In the genomic region with DNA sequence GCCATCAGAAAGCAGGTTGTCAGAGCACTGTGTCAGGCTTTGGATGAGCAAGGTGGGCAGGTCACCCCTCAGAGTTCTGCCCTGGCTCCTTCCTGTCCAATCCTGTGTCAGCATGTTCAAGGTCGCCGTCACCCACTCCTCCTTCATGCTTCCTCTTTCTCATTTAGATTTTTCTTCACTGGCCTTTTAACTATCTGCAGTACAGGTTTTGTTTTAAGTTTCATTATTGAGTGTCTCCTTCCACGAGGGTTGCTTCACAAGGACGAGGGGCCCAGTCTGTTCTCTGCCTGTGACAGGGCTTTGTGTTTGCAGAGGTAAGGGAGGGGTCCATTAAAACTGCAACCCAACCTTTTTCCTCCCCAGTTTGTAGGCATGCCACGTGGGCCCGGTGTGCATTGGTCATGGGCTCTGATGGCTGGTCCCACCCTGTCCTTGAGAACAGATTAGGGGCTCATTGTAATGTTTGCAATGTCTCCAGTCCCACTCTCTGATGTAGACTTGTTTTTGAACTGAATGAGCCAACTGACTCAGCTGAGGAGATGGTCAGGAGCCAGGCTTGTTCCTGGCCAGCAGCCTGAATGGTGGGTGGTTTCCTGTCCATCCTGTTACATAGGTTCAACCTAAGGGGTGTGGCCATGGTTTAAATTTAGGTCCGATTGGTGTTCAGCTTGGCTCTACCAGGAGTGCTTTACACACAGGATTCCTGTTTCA, we compare ENCODE assay signal across 10 mouse cellular contexts.
DNase-seq lines count a peak whose midpoint lies in the region; ATAC-seq and TF ChIP-seq lines count a peak whose summit lies in the region.
"Had no signal": no experiment of that assay in that cellular context is flagged by ENCODE, and none has a peak within 500 bp of the region (broad histone marks: within the 10 kb centered on the region; RNA-seq: fewer than 3 reads in every experiment).

No protein-coding gene starts in this region.

- H3K4me3 ChIP-seq in ES-E14 (ENCODE audit: insufficient read depth in 1 of 2, low read depth in 1 of 2, low read length in 2 of 2, poor library complexity in 1 of 2, severe bottlenecking in 1 of 2) = 0 out of 4 replicates have a peak overlapping the region, but pooled peaks of 1 of the 2 experiments have one; percentile 14
- no peak overlapping the region for H3K4me3 ChIP-seq in forebrain, embryonic 11.5 days (ENCODE audit: low read depth, low read length)
- no peak overlapping the region for H3K4me3 ChIP-seq in lung, embryonic 14.5 days (ENCODE audit: low read depth, low read length)

- peak; percentile 16 for DNase-seq in gastrocnemius, postnatal 14 days
- no peak for DNase-seq in gastrocnemius, postnatal 4 days (ENCODE audit: low spot score in 2 of 2)
- DNase-seq in ES-E14 (ENCODE audit: low read depth, low spot score) = peak; percentile 43
- DNase-seq in forebrain, embryonic 11.5 days (ENCODE audit: low spot score) = peak; percentile 16
- peak; percentile 27 for DNase-seq in lung, embryonic 14.5 days
- no peak for DNase-seq in thymus, postnatal 25 days
- DNase-seq in layer of hippocampus, adult 9-10 months (ENCODE audit: low spot score) = no peak
- DNase-seq in adrenal gland, postnatal 10 days = no peak
- DNase-seq: thymus, adult 18-20 months had no signal

- no peak overlapping the region for H3K9ac ChIP-seq in ES-E14 (ENCODE audit: insufficient read depth, low read depth, low read length, poor library complexity, severe bottlenecking)
- no peak overlapping the region for H3K9ac ChIP-seq in forebrain, embryonic 11.5 days (ENCODE audit: low read length)
- H3K9ac ChIP-seq in lung, embryonic 14.5 days = no peak overlapping the region

- ATAC-seq in forebrain, embryonic 11.5 days (replicated peaks; ENCODE audit: low FRiP score) = no peak
- ATAC-seq in lung, embryonic 14.5 days (ENCODE audit: insufficient read depth) = 0 out of 2 replicates have a peak, but pooled peaks have one; percentile 12

- in situ Hi-C loops in ES-E14 (cut with MboI; ENCODE audit: low sequenced_read_pairs in 2 of 2, unreplicated experiment in 2 of 2) = no loop called here

- peaks cover 2% of the 10 kb centered on the region; the same call in 1 of the 2 replicates for H3K36me3 ChIP-seq in ES-E14 (ENCODE audit: control insufficient read depth, insufficient read depth, low read length, poor library complexity, severe bottlenecking)
- H3K36me3 ChIP-seq in forebrain, embryonic 11.5 days (ENCODE audit: control insufficient read depth, insufficient read depth, low read length) = no peaks in the 10 kb centered on the region
- H3K36me3 ChIP-seq in lung, embryonic 14.5 days (ENCODE audit: insufficient read depth) = no peaks in the 10 kb centered on the region
- H3K36me3 ChIP-seq: G1E had no signal

- peak overlapping the region; percentile 51 for H3K27ac ChIP-seq in ES-E14 (ENCODE audit: insufficient read depth, low read depth, low read length, poor library complexity, severe bottlenecking)
- no peak overlapping the region for H3K27ac ChIP-seq in forebrain, embryonic 11.5 days (ENCODE audit: low read depth, low read length)
- no peak overlapping the region for H3K27ac ChIP-seq in lung, embryonic 14.5 days (ENCODE audit: low read depth)

- intact Hi-C loops in gastrocnemius, postnatal 14 days (cut with DNase I; ENCODE audit: low total_unique reads) = no loop called here

- H3K27me3 ChIP-seq in forebrain, embryonic 11.5 days (ENCODE audit: control insufficient read depth, insufficient read depth, low read length) = no peaks in the 10 kb centered on the region
- H3K27me3 ChIP-seq in lung, embryonic 14.5 days (ENCODE audit: insufficient read depth, low read length) = no peaks in the 10 kb centered on the region

- no peak overlapping the region for H3K4me2 ChIP-seq in forebrain, embryonic 11.5 days (ENCODE audit: low read depth, low read length, severe bottlenecking)
- H3K4me2 ChIP-seq in lung, embryonic 14.5 days = no peak overlapping the region

- H3K9me3 ChIP-seq in ES-E14 (ENCODE audit: control insufficient read depth, insufficient read depth, low read depth, low read length) = no peaks in the 10 kb centered on the region
- no peaks in the 10 kb centered on the region for H3K9me3 ChIP-seq in forebrain, embryonic 11.5 days (ENCODE audit: control insufficient read depth, low read length)
- H3K9me3 ChIP-seq in lung, embryonic 14.5 days (ENCODE audit: low read depth, low read length) = no peaks in the 10 kb centered on the region
- H3K9me3 ChIP-seq: G1E had no signal

- peaks cover 23 to 49% of the 10 kb centered on the region in 2 experiments for H3K4me1 ChIP-seq in ES-E14 (ENCODE audit: control insufficient read depth in 2 of 2, insufficient read depth in 2 of 2, low read length in 2 of 2, poor library complexity in 1 of 2)
- H3K4me1 ChIP-seq in forebrain, embryonic 11.5 days (replicated peaks; ENCODE audit: control insufficient read depth, insufficient read depth, low read length) = no peaks in the 10 kb centered on the region
- no peaks in the 10 kb centered on the region for H3K4me1 ChIP-seq in lung, embryonic 14.5 days (ENCODE audit: insufficient read depth)

- 93% methylated on average over 7 of the region's 7 CpGs for WGBS in forebrain, embryonic 11.5 days
- WGBS in lung, embryonic 14.5 days = 71% methylated on average over 7 of the region's 7 CpGs

- no peak for TF ChIP-seq CTCF in lung, embryonic 14.5 days (IDR thresholded peaks at IDR 0.05; ENCODE audit: low read depth)

TF ChIP-seq in ES-E14, 5 proteins besides CTCF, POLR2A, EP300 and RAD21:
- TF ChIP-seq CHD2 (IDR thresholded peaks at IDR 0.05; ENCODE audit: low read depth, low read length) (no peak), MAFK (IDR thresholded peaks at IDR 0.05; ENCODE audit: insufficient read depth, low read depth, low read length) (0 out of 2 replicates have a peak, but pooled peaks have one; percentile 21)

Comparison
In these comparisons a context has a peak if more than half of its experiments do, and no peak if none do; other contexts are left out.
1. DNase-seq: peak in gastrocnemius, postnatal 14 days (single experiment), ES-E14 (single experiment), forebrain, embryonic 11.5 days (single experiment) and lung, embryonic 14.5 days (single experiment); none in gastrocnemius, postnatal 4 days (0 of 2), thymus, postnatal 25 days (single experiment), layer of hippocampus, adult 9-10 months (single experiment) and adrenal gland, postnatal 10 days (single experiment).